Mouse (Mus musculus) heart, postnatal 0 days (tissue): ENCODE data around the gene Fzd2. TPM values are rescaled to one million over a fixed set of nuclear protein-coding genes. Genes with fewer than 3 reads are reported as not detected.

Experiments
- ATAC-seq: fragments of 200-750 bp; cut with Nextera tagmentation; 2 replicates; pipeline ENCODE4 v1.8.0; 2017; ENCODE audit warnings: low read depth, moderate number of reproducible peaks, moderate library complexity; ENCODE audit not compliant: insufficient read depth
- DNase-seq: peaks from one replicate; pipeline ENCODE4 v3.0.0-alpha.2; 2016; ENCODE audit warnings: low spot score
- H3K27ac ChIP-seq: fragments of 300-500 bp; sonication (generic); 2 replicates; pipeline ENCODE4 v1.5.1; 2014; ENCODE audit warnings: low read depth, mild to moderate bottlenecking
- H3K27me3 ChIP-seq: fragments of 300-500 bp; sonication (generic); 2 replicates; pipeline ENCODE4 v1.6.1; 2014; ENCODE audit warnings: low read length, mixed read lengths; ENCODE audit not compliant: control insufficient read depth, insufficient read depth
- H3K36me3 ChIP-seq: fragments of 300-500 bp; sonication (generic); replicated peaks from 2 replicates; pipeline ENCODE4 v1.6.1; 2014; ENCODE audit warnings: low read length, mixed read lengths; ENCODE audit not compliant: control insufficient read depth, insufficient read depth
- H3K4me1 ChIP-seq: fragments of 300-500 bp; sonication (generic); 2 replicates; pipeline ENCODE4 v1.6.1; 2014; ENCODE audit warnings: antibody characterized with exemption; ENCODE audit not compliant: control insufficient read depth, insufficient read depth
- H3K4me2 ChIP-seq: fragments of 300-500 bp; sonication (generic); 2 replicates; pipeline ENCODE4 v1.6.1; 2014; ENCODE audit warnings: low read depth, mild to moderate bottlenecking, low read length, moderate library complexity
- H3K4me3 ChIP-seq: fragments of 300-500 bp; sonication (generic); 2 replicates; pipeline ENCODE4 v1.5.1; 2014; ENCODE audit warnings: low read depth, low read length
- H3K9ac ChIP-seq: fragments of 300-500 bp; sonication (generic); replicated peaks from 2 replicates; pipeline ENCODE4 v1.6.1; 2014; ENCODE audit warnings: low read depth, low read length, mixed read lengths
- H3K9me3 ChIP-seq: fragments of 300-500 bp; sonication (generic); replicated peaks from 2 replicates; pipeline ENCODE4 v1.6.1; 2016; ENCODE audit warnings: low read length; ENCODE audit not compliant: control insufficient read depth
- CTCF ChIP-seq: IDR thresholded peaks from 2 replicates; pipeline ENCODE4 v1.5.1; 2016; ENCODE audit warnings: antibody characterized with exemption, control low read depth, low read depth
- EP300 ChIP-seq: IDR thresholded peaks from 2 replicates; pipeline ENCODE4 v1.6.1; 2016; ENCODE audit warnings: antibody characterized with exemption, low read depth
- WGBS: fragments of 180-500 bp; shearing (Covaris S2); extraction: QIAGEN DNeasy Blood & Tissue Kit; methylation state at CpG from one replicate; pipeline ENCODE4 v1.1.7; 2014; 5-methylcytosine and 5-hydroxymethylcytosine counted together
- polyA plus RNA-seq: library from polyadenylated mRNA; unstranded; fragments of >200 nt; fragmentation: Nextera tagmentation; extraction: Ambion mirVana; gene quantifications from 2 replicates; pipeline ENCODE4 v1.2.1, GENCODE M21; 2015
- total RNA-seq: library from RNA; depleted of rRNA; stranded (reverse); fragments of >200 nt; gene quantifications from 2 replicates; pipeline ENCODE4 v1.2.3, GENCODE M21; 2014; ENCODE audit warnings: low replicate concordance

Fzd2 gene
- total and polyA plus RNA-seq, 2 experiments from 2014 or later: 7.0 to 47.1 TPM

DNA sequence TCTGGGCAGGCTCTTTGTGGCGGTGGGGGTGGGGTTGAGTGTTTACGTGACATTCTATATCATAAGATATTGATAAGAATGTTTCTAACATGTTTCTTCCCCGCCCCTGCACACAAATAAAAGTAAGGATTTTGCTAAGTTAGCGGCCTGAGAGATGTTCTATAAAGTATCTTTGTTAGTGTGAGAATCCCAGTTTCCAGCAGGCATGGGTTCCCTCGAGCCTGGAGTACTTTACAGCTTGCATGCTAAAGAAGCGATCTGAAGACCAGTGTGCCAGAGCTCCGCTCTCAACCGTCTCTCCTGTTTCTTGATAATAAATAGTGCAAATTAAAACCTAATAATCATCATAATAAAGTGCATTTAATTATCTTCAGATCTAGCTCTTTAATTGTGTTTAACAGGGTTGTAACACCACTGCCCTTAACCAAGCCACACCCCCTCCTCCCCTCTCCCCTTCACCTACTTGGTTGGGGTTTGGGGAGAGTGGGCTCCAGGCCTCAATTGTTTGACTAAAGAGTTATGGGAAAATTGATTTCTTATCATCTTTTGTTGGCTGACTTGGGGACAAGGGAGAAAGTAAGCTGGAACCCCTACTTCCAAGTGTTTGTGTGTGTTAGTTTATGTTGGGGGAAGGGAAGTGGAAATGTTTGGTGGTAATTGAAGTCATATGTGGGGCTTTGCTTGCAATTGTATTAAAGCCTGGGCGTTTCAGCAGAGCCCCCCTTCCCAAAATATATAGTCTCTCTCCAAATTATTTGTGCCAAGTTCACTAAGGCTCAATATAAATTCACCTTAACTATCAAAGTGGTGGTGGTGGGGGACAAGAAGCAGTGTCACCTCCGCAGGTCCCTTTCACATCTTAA, 3.7 kb downstream of the Fzd2 start:
- 25% methylated on average over 10 of the region's 10 CpGs for WGBS
- ATAC-seq: no peak
- H3K4me1 ChIP-seq: peaks cover 7% of the 10 kb centered on the region; the same call in 1 of the 2 replicates

DNA sequence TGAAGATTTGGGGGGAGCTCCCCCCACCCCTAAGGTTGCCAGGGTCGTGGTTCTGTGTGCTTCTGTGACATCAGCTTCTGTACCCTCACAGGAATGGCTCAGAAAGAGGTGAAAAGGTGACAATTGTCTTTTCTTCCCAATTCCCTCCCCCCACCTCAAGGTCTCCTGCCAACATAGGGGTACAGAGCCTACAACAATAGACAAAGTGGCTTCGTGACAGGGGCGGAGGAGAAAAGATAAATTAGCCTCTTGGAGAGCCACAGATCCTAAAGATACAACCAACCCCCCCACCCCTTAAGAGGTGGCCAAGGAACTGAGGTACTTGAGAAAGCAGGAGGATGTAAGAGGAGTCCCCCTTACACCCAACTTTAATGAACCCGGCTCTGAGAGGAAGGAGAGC, 4.5 kb downstream of the Fzd2 start:
- WGBS: 41% methylated on average over 4 of the region's 4 CpGs
- no peak for DNase-seq
- no peaks in the 10 kb centered on the region for H3K36me3 ChIP-seq

More for the DNA sequence above, 3.7 kb downstream of the Fzd2 start:
- DNase-seq: no peak
- Histone ChIP-seq H3K36me3 (no peaks in the 10 kb centered on the region), H3K27ac (peak overlapping the region; percentile 93), H3K27me3 (peaks cover 7% of the 10 kb centered on the region; the same call in 1 of the 2 replicates), H3K9ac (peak overlapping the region; percentile 80; the same call in 1 of the 2 replicates), H3K9me3 (no peaks in the 10 kb centered on the region), H3K4me2 (peak overlapping the region; percentile 68), H3K4me3 (peak overlapping the region; percentile 78)
- TF ChIP-seq EP300 (no peak), CTCF (no peak)

DNA sequence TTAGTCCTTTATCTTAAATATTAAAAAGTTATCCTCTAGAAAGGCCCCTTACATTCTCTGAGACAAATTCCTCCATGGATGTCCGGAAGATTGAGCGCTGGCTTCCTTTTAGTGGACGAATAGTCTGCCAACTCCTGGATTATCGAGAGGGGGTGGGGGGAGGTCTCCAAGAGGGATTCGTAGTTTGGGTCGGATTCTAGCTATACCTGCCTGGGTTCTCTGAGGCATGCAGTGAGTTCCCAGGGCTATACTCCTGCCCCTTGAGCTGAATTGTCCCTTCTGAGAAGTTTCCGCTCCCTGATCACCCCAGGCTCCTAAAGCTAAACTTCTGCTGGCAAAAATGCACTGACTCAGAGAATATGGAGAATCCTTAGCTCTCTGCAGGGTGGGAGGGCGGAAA, 5.3 kb downstream of the Fzd2 start:
- H3K4me2 ChIP-seq: no peak overlapping the region
- no peak for ATAC-seq
- no peak for TF ChIP-seq EP300
- no peak for TF ChIP-seq CTCF
- H3K27ac ChIP-seq: no peak overlapping the region
- H3K9ac ChIP-seq: no peak overlapping the region
- 65% methylated on average over 8 of the region's 8 CpGs for WGBS
- H3K27me3 ChIP-seq: peaks cover 7% of the 10 kb centered on the region; the same call in 1 of the 2 replicates
- no peak overlapping the region for H3K4me3 ChIP-seq
- H3K36me3 ChIP-seq: no peaks in the 10 kb centered on the region
- DNase-seq: no peak
- H3K4me1 ChIP-seq: peaks cover 7% of the 10 kb centered on the region; the same call in 1 of the 2 replicates
- no peaks in the 10 kb centered on the region for H3K9me3 ChIP-seq

More for the DNA sequence above, 4.5 kb downstream of the Fzd2 start:
- Histone ChIP-seq H3K4me3 (no peak overlapping the region), H3K4me2 (no peak overlapping the region), H3K4me1 (peaks cover 7% of the 10 kb centered on the region; the same call in 1 of the 2 replicates), H3K27me3 (peaks cover 7% of the 10 kb centered on the region; the same call in 1 of the 2 replicates), H3K9me3 (no peaks in the 10 kb centered on the region), H3K27ac (peak overlapping the region; percentile 59), H3K9ac (no peak overlapping the region)
- ATAC-seq: no peak
- TF ChIP-seq EP300 (no peak), CTCF (no peak)

DNA sequence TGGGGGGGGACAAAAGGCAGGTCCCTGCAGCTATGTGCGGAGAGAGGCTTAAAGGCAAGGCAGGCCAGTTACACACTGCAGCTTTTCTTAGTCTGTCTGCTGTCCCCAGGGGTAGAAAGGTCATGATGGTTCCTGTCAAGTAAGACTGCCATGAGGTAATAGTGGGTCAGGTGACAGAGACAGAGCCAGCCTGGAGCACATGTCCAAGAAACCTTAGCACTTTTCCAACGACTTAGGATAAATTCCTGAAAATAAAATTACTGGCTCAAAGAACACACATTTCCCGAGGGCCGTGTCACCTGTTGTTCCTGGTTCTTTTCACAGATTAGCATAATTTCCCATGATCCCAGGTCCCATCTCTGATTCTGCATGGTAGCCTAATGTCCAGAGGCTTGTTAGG, 6.1 kb downstream of the Fzd2 start:
- Histone ChIP-seq H3K4me2 (no peak overlapping the region), H3K27me3 (peaks cover 5% of the 10 kb centered on the region; the same call in 1 of the 2 replicates), H3K4me1 (peaks cover 7% of the 10 kb centered on the region; the same call in 1 of the 2 replicates), H3K9me3 (no peaks in the 10 kb centered on the region), H3K4me3 (no peak overlapping the region), H3K27ac (no peak overlapping the region), H3K36me3 (no peaks in the 10 kb centered on the region), H3K9ac (no peak overlapping the region)
- no peak for DNase-seq
- TF ChIP-seq EP300: no peak
- TF ChIP-seq CTCF: no peak
- ATAC-seq: no peak
- 47% methylated on average over 4 of the region's 4 CpGs for WGBS

DNA sequence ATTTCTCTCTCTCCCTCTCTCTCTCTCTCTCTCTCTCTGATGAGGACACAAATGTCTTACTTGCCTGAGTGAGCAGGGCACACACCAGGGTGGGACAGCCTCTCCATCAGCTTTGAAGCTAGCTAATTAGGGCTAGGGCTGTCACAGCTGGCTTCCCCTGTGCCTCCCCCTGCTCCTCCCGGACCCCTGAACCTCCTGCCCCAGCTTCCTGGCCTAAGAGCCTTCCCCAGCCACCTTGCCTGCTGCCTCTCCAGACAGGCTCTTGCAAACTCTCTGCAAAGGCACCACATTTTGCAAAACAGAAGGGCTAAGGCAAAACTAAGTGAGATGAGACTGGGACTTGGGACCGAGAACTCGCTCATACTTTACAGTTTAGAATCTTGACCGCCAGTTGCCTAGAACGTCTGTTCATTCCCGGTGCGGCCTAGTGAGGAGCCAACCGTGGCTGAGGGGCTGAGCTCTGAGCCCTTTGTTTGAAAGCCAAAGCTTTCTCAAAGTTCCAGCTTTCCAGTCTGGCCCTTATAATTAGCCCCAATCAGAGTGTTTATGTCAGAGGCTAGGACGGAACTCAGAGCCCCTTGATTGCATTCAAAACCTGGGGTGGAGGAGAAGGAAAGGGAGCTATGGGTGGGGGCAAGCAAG, 6.6 kb downstream of the Fzd2 start:
- Histone ChIP-seq H3K27ac (peak overlapping the region; percentile 46), H3K36me3 (no peaks in the 10 kb centered on the region), H3K4me3 (no peak overlapping the region), H3K27me3 (0 out of 2 replicates have a peak, but pooled peaks cover 3% of the 10 kb centered on the region), H3K4me2 (no peak overlapping the region), H3K4me1 (peaks cover 7% of the 10 kb centered on the region; the same call in 1 of the 2 replicates), H3K9me3 (no peaks in the 10 kb centered on the region), H3K9ac (no peak overlapping the region)
- ATAC-seq: no peak
- WGBS: 52% methylated on average over 9 of the region's 9 CpGs
- DNase-seq: no peak
- TF ChIP-seq CTCF (no peak), EP300 (no peak)
